In genomic region chr6:85431842-85432431, GRCm38 (mm10) we compare ENCODE assay signal across 8 mouse cellular contexts. TPM values are rescaled to one million over a fixed set of nuclear protein-coding genes. Genes with fewer than 3 reads are reported as not detected.
DNase-seq lines count a peak whose midpoint lies in the region; ATAC-seq and TF ChIP-seq lines count a peak whose summit lies in the region.

Gene Smyd5, plus strand, starts transcription at chr6:85431989.

- intact Hi-C loops in heart, postnatal 25 days (cut with DNase I) = no loop called here

- H3K4me2 ChIP-seq in forebrain, embryonic 16.5 days (ENCODE audit: low read length) = peak within 1 kb of the TSS; percentile 90
- H3K4me2 ChIP-seq in neural tube, embryonic 14.5 days (ENCODE audit: low read depth, low read length) = peak within 1 kb of the TSS; percentile 86

- H3K9me3 ChIP-seq in G1E (replicated peaks) = no peaks in the 10 kb centered on the region
- no peaks in the 10 kb centered on the region for H3K9me3 ChIP-seq in forebrain, embryonic 16.5 days (ENCODE audit: control insufficient read depth, low read length)
- H3K9me3 ChIP-seq in neural tube, embryonic 14.5 days (ENCODE audit: control insufficient read depth, low read length) = no peaks in the 10 kb centered on the region

- TF ChIP-seq CTCF in G1E (IDR thresholded peaks at IDR 0.05; ENCODE audit: low read depth, low read length) = no peak

- peak within 1 kb of the TSS; percentile 82 for H3K9ac ChIP-seq in forebrain, embryonic 16.5 days (replicated peaks; ENCODE audit: low read depth, low read length)
- peak within 1 kb of the TSS; percentile 55 for H3K9ac ChIP-seq in neural tube, embryonic 14.5 days (replicated peaks; ENCODE audit: low read depth, low read length)

- H3K27me3 ChIP-seq in G1E (ENCODE audit: insufficient read depth, low read length) = peaks cover 17% of the 10 kb centered on the region
- H3K27me3 ChIP-seq in forebrain, embryonic 16.5 days (replicated peaks; ENCODE audit: control insufficient read depth, insufficient read depth, low read length) = no peaks in the 10 kb centered on the region
- H3K27me3 ChIP-seq in neural tube, embryonic 14.5 days (ENCODE audit: control insufficient read depth, insufficient read depth, low read length) = no peaks in the 10 kb centered on the region

- peak within 1 kb of the TSS; percentile 97 for H3K4me3 ChIP-seq in G1E (ENCODE audit: low read depth, low read length)
- peak within 1 kb of the TSS; percentile 88 for H3K4me3 ChIP-seq in forebrain, embryonic 16.5 days (replicated peaks; ENCODE audit: low read length)
- H3K4me3 ChIP-seq in neural tube, embryonic 14.5 days (ENCODE audit: low read depth, low read length) = peak within 1 kb of the TSS; percentile 54

- no peak within 1 kb of the TSS for H3K27ac ChIP-seq in forebrain, embryonic 16.5 days (ENCODE audit: low read length)
- H3K27ac ChIP-seq in neural tube, embryonic 14.5 days (ENCODE audit: low read depth, low read length) = no peak within 1 kb of the TSS

- under 1% methylated on average over 39 of the region's 39 CpGs for WGBS in forebrain, embryonic 16.5 days
- 0% methylated on average over 39 of the region's 39 CpGs for WGBS in neural tube, embryonic 14.5 days

- DNase-seq in G1E (ENCODE audit: low spot score) = peak; percentile 80
- peak; percentile 83 to 85 for DNase-seq in cerebellum, adult 18-20 months
- DNase-seq in heart, postnatal 25 days (ENCODE audit: low spot score) = peak; percentile 57
- peak; percentile 68 to 81 for DNase-seq in layer of hippocampus, adult 18-20 months (ENCODE audit: low spot score in 2 of 2)
- peak; percentile 87 to 90 for DNase-seq in lung, adult 18-20 months
- DNase-seq in testis, postnatal 14 days (ENCODE audit: low spot score) = peak; percentile 90

- peaks cover 26% of the 10 kb centered on the region for H3K36me3 ChIP-seq in G1E (replicated peaks)
- H3K36me3 ChIP-seq in forebrain, embryonic 16.5 days (ENCODE audit: control insufficient read depth, insufficient read depth) = no peaks in the 10 kb centered on the region
- H3K36me3 ChIP-seq in neural tube, embryonic 14.5 days (ENCODE audit: control insufficient read depth, insufficient read depth, low read length) = no peaks in the 10 kb centered on the region

- peaks cover 27% of the 10 kb centered on the region for H3K4me1 ChIP-seq in G1E (ENCODE audit: insufficient read depth, low read depth, low read length)
- peaks cover 7% of the 10 kb centered on the region for H3K4me1 ChIP-seq in forebrain, embryonic 16.5 days (replicated peaks; ENCODE audit: control insufficient read depth, insufficient read depth, low read length)
- H3K4me1 ChIP-seq in neural tube, embryonic 14.5 days (ENCODE audit: control insufficient read depth, insufficient read depth, low read length) = peaks cover 6% of the 10 kb centered on the region; the same call in 1 of the 2 replicates

- ATAC-seq in G1E (ENCODE audit: extremely low read depth, insufficient number of reproducible peaks, low FRiP score, poor library complexity, severe bottlenecking) = peak; percentile 64; the same call in 1 of the 2 replicates
- ATAC-seq in forebrain, embryonic 16.5 days = peak; percentile 83
- peak; percentile 89 for ATAC-seq in neural tube, embryonic 14.5 days (ENCODE audit: low read depth)

RNA-seq across cellular contexts. Expression of gene Smyd5, which starts in this region (rescaled TPM):
- 33.1 and 38.3 TPM in 2 replicates for total RNA-seq in G1E (2014; fragmentation: Nextera tagmentation)
- 35.9 and 40.0 TPM in 2 replicates for total RNA-seq in G1E (2017)
- polyA plus RNA-seq in G1E (2012) = 10.6 and 36.7 TPM in 2 replicates
- 57.9 and 69.8 TPM in 2 replicates for polyA plus RNA-seq in forebrain, embryonic 16.5 days (2015; fragmentation: Nextera tagmentation; extraction: Ambion mirVana)
- total RNA-seq in heart, postnatal 25 days (2021) = 1 to 10 TPM; 6.5 to 8.7 TPM
- 10 to 100 TPM; 46.9 to 49.0 TPM for total RNA-seq in layer of hippocampus, adult 18-20 months (2021)
- 58.8 and 67.0 TPM in 2 replicates for polyA plus RNA-seq in neural tube, embryonic 14.5 days (2014; fragmentation: Nextera tagmentation; extraction: Ambion mirVana)
